Comparison of ENCODE assay signal across 1 mouse cellular context in the genomic region with DNA sequence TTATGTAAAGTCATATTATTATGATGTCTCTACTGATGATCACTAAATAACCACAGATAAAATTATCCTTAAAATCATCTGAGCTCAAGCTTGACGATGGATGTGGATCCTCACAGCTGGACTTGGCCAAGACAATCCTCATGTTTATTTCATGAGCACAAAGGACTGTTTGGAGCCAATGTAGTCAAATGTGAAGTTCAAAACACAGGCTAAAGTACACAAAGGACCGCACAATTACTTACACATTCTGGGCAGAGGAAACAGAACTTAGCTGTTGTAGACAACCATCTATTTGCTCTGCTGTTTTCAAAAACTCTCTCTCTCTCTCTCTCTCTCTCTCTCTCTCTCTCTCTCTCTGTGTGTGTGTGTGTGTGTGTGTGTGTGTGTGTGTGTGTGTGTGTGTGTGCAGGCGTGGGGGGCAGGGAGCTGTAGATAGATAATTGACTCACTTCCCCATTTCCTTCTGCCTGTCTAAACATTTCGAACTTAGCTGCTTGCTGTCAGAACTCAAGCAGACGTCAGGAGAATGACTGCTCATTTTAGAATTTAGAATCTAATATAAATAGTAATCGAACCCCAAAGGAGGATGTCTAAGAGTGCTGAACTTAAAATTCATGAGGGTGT.
TF ChIP-seq lines count a peak whose summit lies in the region.

No protein-coding gene starts in this region.

TF ChIP-seq in CH12.LX, 34 proteins besides CTCF, POLR2A, EP300 and RAD21:
- TF ChIP-seq IRF4 (IDR thresholded peaks at IDR 0.05; ENCODE audit: low read depth, low read length) (0 out of 2 replicates have a peak, but pooled peaks have one; percentile 28), UBTF (IDR thresholded peaks at IDR 0.05; ENCODE audit: low read depth, low read length) (no peak), ZMIZ1 (IDR thresholded peaks at IDR 0.05; ENCODE audit: low read depth, low read length) (no peak), TCF12 (IDR thresholded peaks at IDR 0.05; ENCODE audit: low read depth, low read length) (no peak), ZKSCAN1 (IDR thresholded peaks at IDR 0.05; ENCODE audit: borderline replicate concordance, low read depth, low read length) (no peak), SMC3 (IDR thresholded peaks at IDR 0.05; ENCODE audit: low read depth, low read length) (no peak), CHD2 (IDR thresholded peaks at IDR 0.05; ENCODE audit: low read length) (peak; percentile 41; the same call in 1 of the 2 replicates)
